Mouse (Mus musculus) liver, postnatal 0 days (tissue): ENCODE results near the gene Inca1. TPM values are rescaled to one million over a fixed set of nuclear protein-coding genes. Genes with fewer than 3 reads are reported as not detected.

ENCODE experiments used
- ATAC-seq: fragments of 200-750 bp; cut with Nextera tagmentation; 2 replicates; pipeline ENCODE4 v1.8.0; 2017; ENCODE audit warnings: mild to moderate bottlenecking, moderate library complexity
- DNase-seq: peaks from one replicate; pipeline ENCODE4 v3.0.0-alpha.2; 2016
- H3K27ac ChIP-seq: fragments of 300-500 bp; sonication (generic); 2 replicates; pipeline ENCODE4 v1.5.1; 2014; ENCODE audit warnings: antibody characterized with exemption, moderate library complexity, mild to moderate bottlenecking, low read depth
- H3K27me3 ChIP-seq: fragments of 300-500 bp; sonication (generic); 2 replicates; pipeline ENCODE4 v1.6.1; 2014; ENCODE audit warnings: low read length, control low read depth, mixed read lengths; ENCODE audit not compliant: insufficient read depth
- H3K36me3 ChIP-seq: fragments of 300-500 bp; sonication (generic); replicated peaks from 2 replicates; pipeline ENCODE4 v1.6.1; 2014; ENCODE audit warnings: mild to moderate bottlenecking, control low read depth, low read length, moderate library complexity, mixed read lengths; ENCODE audit not compliant: insufficient read depth
- H3K4me1 ChIP-seq: fragments of 300-500 bp; sonication (generic); 2 replicates; pipeline ENCODE4 v1.6.1; 2014; ENCODE audit warnings: antibody characterized with exemption, mild to moderate bottlenecking, control low read depth; ENCODE audit not compliant: insufficient read depth
- H3K4me2 ChIP-seq: fragments of 300-500 bp; sonication (generic); 2 replicates; pipeline ENCODE4 v1.6.1; 2014; ENCODE audit warnings: low read depth, mild to moderate bottlenecking, low read length, moderate library complexity, mixed read lengths
- H3K4me3 ChIP-seq: fragments of 300-500 bp; sonication (generic); 2 replicates; pipeline ENCODE4 v1.5.1; 2014; ENCODE audit warnings: low read depth, low read length
- H3K9ac ChIP-seq: fragments of 300-500 bp; sonication (generic); replicated peaks from 2 replicates; pipeline ENCODE4 v1.6.1; 2014; ENCODE audit warnings: mild to moderate bottlenecking, moderate library complexity
- H3K9me3 ChIP-seq: fragments of 300-500 bp; sonication (generic); 2 replicates; pipeline ENCODE4 v1.6.1; 2016; ENCODE audit warnings: mild to moderate bottlenecking, control low read depth, low read length, mixed read lengths
- CTCF ChIP-seq: sonication (generic); IDR thresholded peaks from 2 replicates; pipeline ENCODE4 v1.5.1; 2016; ENCODE audit warnings: antibody characterized with exemption, low read depth
- EP300 ChIP-seq: IDR thresholded peaks from 2 replicates; pipeline ENCODE4 v1.6.1; 2016; ENCODE audit warnings: antibody characterized with exemption, low read depth, mild to moderate bottlenecking
- WGBS: fragments of 180-500 bp; shearing (Covaris S2); extraction: QIAGEN DNeasy Blood & Tissue Kit; methylation state at CpG from one replicate; pipeline ENCODE4 v1.1.7; 2014; ENCODE audit not compliant: insufficient replicate concordance; 5-methylcytosine and 5-hydroxymethylcytosine counted together
- polyA plus RNA-seq: library from polyadenylated mRNA; unstranded; fragments of >200 nt; fragmentation: Nextera tagmentation; extraction: Ambion mirVana; gene quantifications from 2 replicates; pipeline ENCODE4 v1.2.1, GENCODE M21; 2015

Inca1 gene
- polyA plus RNA-seq, 1 experiment from 2014 or later: 8.3 TPM

DNA sequence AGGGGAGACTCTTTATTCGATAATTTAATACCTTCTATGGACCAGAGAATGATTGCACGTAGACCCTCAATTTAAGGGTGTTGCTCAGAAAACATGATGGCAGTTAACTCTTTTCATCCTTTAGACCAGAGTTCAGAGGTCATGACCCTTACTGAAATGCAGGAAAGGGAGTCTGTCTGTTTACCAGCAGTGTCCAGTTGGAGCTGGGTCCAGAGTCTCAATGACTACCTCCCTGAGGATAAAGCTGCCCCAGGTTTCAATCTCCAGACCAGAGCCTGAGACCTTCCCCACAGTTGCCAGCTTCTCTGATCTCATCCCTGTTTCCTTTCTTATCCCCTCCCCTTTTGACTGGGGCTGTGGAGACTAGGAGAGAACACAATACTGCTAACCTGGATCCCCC, 21.4 kb downstream of the Inca1 start:
- H3K27ac ChIP-seq: peak overlapping the region; percentile 84

DNA sequence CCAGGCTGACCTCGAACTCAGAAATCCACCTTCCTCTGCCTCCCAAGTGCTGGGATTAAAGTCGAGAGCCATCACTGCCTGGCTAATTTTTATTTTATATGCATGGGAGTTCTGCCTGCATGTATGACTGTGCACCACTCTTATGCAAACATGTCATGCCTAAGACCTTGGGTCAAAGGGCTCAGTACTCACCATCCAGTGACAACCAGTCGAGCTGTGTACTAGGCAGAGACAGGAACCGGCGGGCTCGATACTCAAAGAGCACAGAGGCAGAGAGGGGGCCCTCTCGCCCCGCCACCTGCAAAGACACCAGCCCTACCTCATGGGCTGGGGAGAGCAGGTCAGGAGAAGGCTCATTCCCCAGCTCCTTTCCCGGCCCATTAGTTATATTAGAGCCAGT, 21.9 kb downstream of the Inca1 start:
- peaks cover 17% of the 10 kb centered on the region for H3K4me1 ChIP-seq
- H3K27ac ChIP-seq: peak overlapping the region; percentile 84
- no peak overlapping the region for H3K4me3 ChIP-seq
- H3K9me3 ChIP-seq: no peaks in the 10 kb centered on the region
- peaks cover 17% of the 10 kb centered on the region; the same call in 1 of the 2 replicates for H3K36me3 ChIP-seq
- 72% methylated on average over 9 of the region's 9 CpGs for WGBS
- DNase-seq: no peak
- H3K4me2 ChIP-seq: no peak overlapping the region
- peak; percentile 75 for ATAC-seq
- no peaks in the 10 kb centered on the region for H3K27me3 ChIP-seq
- TF ChIP-seq EP300: no peak
- TF ChIP-seq CTCF: no peak
- no peak overlapping the region for H3K9ac ChIP-seq

More for the DNA sequence above, 21.4 kb downstream of the Inca1 start:
- no peak overlapping the region for H3K4me2 ChIP-seq
- WGBS: 75% methylated on average over 2 of the region's 2 CpGs
- peaks cover 17% of the 10 kb centered on the region for H3K4me1 ChIP-seq
- H3K27me3 ChIP-seq: no peaks in the 10 kb centered on the region
- DNase-seq: no peak
- ATAC-seq: peak; percentile 74
- peaks cover 18% of the 10 kb centered on the region; the same call in 1 of the 2 replicates for H3K36me3 ChIP-seq
- no peak overlapping the region; the same call in 1 of the 2 replicates for H3K9ac ChIP-seq
- no peak overlapping the region for H3K4me3 ChIP-seq
- H3K9me3 ChIP-seq: no peaks in the 10 kb centered on the region
- no peak for TF ChIP-seq EP300

- Histone ChIP-seq H3K9ac (no peak overlapping the region), H3K4me1 (peaks cover 23% of the 10 kb centered on the region), H3K4me2 (no peak overlapping the region), H3K27me3 (no peaks in the 10 kb centered on the region), H3K9me3 (no peaks in the 10 kb centered on the region), H3K27ac (no peak overlapping the region), H3K36me3 (peaks cover 10% of the 10 kb centered on the region; the same call in 1 of the 2 replicates), H3K4me3 (no peak overlapping the region)
- DNase-seq: no peak
- ATAC-seq: no peak
- 53% methylated on average over 11 of the region's 11 CpGs for WGBS
- TF ChIP-seq CTCF (no peak), EP300 (no peak)
Observed at GRCm38 (mm10) chr11:70674501-70674900, 25.5 kb downstream of the Inca1 start.

- WGBS: 88% methylated on average over 6 of the region's 6 CpGs
- peaks cover 10% of the 10 kb centered on the region; the same call in 1 of the 2 replicates for H3K36me3 ChIP-seq
- H3K27ac ChIP-seq: no peak overlapping the region
- H3K4me1 ChIP-seq: peaks cover 18% of the 10 kb centered on the region
- no peak overlapping the region for H3K4me3 ChIP-seq
- no peaks in the 10 kb centered on the region for H3K27me3 ChIP-seq
- H3K4me2 ChIP-seq: no peak overlapping the region
- no peak for ATAC-seq
- H3K9me3 ChIP-seq: no peaks in the 10 kb centered on the region
- H3K9ac ChIP-seq: no peak overlapping the region
- no peak for DNase-seq
- TF ChIP-seq CTCF: no peak
- TF ChIP-seq EP300: no peak
Observed at GRCm38 (mm10) chr11:70674014-70674413, 25.9 kb downstream of the Inca1 start.

GRCm38 (mm10) chr11:70671333-70672047, 28.5 kb downstream of the Inca1 start:
- TF ChIP-seq EP300 (no peak), CTCF (no peak)
- H3K9ac ChIP-seq: no peak overlapping the region
- no peak overlapping the region for H3K4me2 ChIP-seq
- WGBS: 86% methylated on average over 16 of the region's 16 CpGs
- ATAC-seq (no peak), DNase-seq (no peak)
- no peak overlapping the region for H3K27ac ChIP-seq
- H3K4me3 ChIP-seq: no peak overlapping the region
- no peaks in the 10 kb centered on the region for H3K27me3 ChIP-seq
- peaks cover 10% of the 10 kb centered on the region; the same call in 1 of the 2 replicates for H3K36me3 ChIP-seq
- H3K4me1 ChIP-seq: peaks cover 24% of the 10 kb centered on the region
- H3K9me3 ChIP-seq: no peaks in the 10 kb centered on the region

DNA sequence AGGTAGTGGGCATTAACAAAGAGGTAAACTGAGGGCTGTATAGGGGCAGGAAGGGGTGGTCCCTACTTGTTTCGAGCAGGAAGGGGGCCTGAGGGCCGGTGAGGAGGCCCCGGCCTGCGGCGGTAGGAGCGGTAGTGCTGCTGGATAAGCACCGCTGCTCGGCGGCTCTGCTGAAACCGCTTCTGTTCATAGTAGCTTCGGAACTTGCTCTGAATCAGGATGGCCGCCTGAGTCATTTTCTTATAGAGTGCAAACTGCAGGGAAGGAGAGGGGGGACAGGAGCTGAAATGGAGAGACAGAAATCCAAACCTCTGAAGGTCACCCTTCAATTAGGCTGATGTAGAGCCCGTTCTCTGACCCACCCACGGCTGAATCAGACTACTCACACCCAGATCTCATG, 29.5 kb downstream of the Inca1 start:
- no peak for TF ChIP-seq CTCF
- Histone ChIP-seq H3K27me3 (no peaks in the 10 kb centered on the region), H3K9ac (peak overlapping the region; percentile 73), H3K4me3 (peak overlapping the region; percentile 69; the same call in 1 of the 2 replicates), H3K27ac (0 out of 2 replicates have a peak overlapping the region, but pooled peaks have one; percentile 96), H3K36me3 (peaks cover 13% of the 10 kb centered on the region; the same call in 1 of the 2 replicates), H3K4me2 (peak overlapping the region; percentile 98), H3K4me1 (peaks cover 24% of the 10 kb centered on the region), H3K9me3 (no peaks in the 10 kb centered on the region)
- ATAC-seq (no peak), DNase-seq (no peak)
- WGBS: 73% methylated on average over 14 of the region's 14 CpGs
